Mouse (Mus musculus) hindlimb bud, embryonic 11.5 days (tissue): ENCODE data around the gene Fhad1.
A peak's percentile ranks its signal among the peaks of the same experiment; 100 is the strongest.

Experiments used
- DNase-seq: peaks from one replicate; pipeline ENCODE4 v3.0.0-alpha.2; 2012; ENCODE audit warnings: low read depth, low spot score; ENCODE audit errors: extremely low spot score

Gene Fhad1

DNA sequence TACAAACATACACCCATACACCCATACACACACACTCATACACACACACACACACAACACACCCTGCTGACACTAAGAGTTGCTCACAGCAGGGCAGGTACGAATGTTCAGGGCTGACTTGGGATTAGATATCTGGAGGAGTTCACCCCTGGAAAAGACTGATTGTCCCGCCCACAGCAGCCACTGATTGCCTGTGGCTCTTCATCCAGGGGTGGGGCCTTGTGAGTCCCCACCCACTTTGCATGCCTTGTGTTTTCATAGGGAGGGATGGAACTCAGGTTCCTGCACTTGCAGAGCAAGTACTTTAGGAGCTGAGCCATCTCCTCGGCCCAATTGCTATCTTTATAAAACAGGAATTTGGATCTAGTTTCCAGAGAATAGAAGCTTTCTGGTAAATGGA lies 33.4 kb downstream of the Fhad1 start:
- no peak for DNase-seq

- DNase-seq, result no peak
Observed at GRCm38 (mm10) chr4:141978582-141978981, 36.3 kb downstream of the Fhad1 start.

DNA sequence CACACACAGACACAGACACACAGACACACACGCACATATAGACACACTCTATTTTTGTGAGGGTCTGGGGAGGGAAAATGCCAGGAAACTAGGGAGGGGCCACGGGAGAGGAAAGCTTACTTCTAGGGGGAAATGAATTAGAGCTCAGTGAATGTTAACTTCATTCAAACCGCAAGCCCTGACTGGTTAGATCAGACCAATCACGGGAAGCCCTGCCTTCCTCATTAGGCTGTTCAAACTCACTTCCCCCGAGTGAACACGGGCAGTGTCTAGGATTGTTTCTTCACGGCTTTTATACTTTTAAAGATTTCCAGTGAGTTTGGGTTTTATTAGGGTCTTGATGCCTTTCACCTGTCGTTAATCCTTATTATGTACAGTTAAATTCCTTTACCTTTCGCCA lies 37.5 kb downstream of the Fhad1 start:
- no peak for DNase-seq

DNA sequence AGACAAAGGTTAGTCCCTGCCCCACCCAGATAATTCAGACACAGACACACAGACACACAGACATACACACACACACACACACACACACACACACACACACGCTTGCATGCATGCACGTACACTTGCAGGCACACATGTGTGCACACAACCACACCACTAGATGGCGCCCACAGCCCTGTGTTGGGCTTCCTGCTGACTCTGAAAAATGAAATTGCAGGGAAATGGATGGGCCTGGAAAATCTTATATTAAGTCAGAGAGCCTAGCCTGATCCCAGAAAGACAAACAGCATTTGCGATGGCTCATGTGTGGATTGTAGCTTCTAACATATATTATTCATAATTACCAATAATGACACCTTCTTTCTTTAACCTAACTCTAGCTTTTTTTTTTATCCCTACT lies 38.7 kb downstream of the Fhad1 start:
- DNase-seq, result no peak

DNA sequence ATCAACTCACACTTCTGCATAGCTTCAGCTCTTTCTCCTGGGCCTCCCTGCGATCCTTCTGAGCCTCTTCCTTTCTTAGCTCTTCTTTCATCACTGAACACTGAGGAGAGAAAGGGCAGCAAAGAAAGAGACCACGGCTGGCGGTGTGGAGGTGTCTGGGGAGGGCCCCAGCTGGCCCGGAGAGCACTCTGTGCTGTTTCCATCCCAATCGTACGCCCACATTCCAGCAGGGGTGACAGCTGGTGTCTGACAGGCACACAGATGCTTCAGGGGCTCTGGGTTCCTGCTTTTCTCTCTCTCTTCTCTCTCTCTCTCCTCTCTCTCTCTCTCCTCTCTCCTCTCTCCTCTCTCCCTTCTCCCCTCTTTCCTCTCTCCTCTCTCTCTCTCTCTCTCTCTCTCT lies 50.3 kb downstream of the Fhad1 start:
- no peak for DNase-seq

DNA sequence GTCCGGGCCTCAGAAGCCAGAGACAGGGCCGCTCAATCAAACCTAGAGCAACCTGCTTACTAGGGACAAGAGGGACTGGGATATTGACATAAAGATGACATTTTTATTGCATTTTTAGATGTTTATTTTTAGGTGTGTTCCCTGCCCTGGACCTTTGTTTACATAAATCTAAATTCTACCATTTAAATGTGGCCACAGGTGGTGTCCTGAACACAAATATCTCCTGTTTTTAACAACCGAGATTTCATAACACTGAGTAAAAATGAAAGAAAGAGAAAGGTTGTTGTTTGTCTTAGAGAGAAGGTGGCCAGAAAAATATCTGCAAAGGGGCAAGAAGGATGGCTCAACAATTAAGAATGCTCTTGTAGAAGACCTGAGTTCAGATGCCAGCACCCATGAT lies 51.0 kb downstream of the Fhad1 start:
- no peak for DNase-seq

DNA sequence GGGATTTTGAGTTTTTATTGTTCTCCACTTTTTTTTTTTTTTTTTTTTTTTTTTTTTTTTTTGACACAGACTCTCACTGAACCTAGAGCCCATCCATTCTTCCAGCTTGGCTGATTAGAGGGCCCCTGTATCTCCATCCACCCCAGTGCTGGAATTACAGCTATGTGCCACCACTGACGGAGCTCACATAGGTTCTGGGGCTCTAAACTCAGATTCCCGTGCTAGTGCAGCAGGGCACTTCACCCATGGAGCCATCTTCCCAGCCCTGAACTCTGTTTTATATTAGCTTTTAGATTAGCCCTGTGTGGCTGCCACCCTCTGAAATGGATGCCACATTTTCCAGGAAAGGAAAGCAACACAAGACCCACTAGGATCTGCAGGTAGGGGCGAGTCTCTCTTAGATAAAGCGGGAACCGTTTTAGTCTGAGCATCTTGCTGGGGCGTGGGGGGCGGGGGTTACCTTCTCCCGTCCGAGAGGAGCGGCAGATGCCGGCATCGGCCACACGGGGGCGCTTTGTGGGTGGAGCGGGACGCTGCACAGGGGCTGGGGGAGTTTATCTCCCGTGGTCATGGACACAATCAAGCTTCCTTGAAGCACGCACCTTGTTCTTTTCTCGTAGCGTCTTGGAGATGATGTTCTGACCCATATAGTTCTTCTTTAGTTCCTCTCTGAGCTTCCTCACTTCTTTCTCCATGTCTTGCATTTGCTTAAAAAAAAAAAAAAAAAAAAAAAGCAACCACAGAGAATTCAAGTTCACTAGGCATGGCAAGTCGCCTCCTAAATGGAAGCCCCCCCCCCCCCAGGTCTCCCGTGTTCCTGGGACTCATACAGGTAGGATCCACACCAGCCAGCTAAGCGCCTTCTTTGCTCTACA lies 51.8 kb downstream of the Fhad1 start:
- DNase-seq, result no peak

DNA sequence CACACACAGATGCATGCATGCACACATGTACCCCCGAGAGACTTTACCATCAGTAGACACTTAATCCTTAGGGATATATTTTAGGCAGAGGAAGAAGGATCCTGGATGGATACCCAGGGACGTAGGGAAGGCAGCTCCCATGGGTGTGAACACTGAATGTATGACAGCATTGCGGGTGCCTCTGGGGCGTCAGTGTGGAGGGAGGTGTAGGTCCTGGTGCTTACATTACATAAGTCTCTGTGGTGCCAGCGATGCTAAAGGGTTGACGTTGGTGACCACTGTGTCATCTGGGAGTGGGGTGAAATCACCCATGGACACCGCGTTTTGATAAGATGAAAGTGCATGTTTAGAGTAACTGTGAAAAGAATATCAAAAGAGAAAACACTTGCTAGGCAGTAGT lies 54.8 kb downstream of the Fhad1 start:
- DNase-seq, result no peak

- no peak for DNase-seq
Observed at GRCm38 (mm10) chr4:141959615-141960014, 55.3 kb downstream of the Fhad1 start.

- no peak for DNase-seq
Observed at GRCm38 (mm10) chr4:141958614-141959375, 56.1 kb downstream of the Fhad1 start.

DNA sequence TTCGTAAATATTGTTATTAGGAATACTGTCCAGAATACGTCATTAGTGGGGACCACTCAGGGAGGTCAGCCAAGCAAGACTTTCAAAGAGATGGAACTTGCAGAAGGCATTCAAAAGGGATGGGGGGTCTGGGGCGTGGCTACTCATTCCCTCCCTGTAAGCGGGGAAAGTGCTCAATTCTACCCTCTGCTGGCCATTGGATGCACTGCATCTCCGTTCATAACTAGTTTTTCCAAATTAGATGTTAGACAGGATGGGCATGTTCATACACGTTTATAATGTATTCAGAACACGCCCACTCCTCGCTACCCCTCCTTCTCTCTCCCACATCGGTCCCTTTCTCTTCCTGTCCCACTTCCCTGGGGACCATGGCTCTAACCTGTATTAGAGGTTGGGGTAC lies 56.7 kb downstream of the Fhad1 start:
- peak; percentile 71 for DNase-seq

DNA sequence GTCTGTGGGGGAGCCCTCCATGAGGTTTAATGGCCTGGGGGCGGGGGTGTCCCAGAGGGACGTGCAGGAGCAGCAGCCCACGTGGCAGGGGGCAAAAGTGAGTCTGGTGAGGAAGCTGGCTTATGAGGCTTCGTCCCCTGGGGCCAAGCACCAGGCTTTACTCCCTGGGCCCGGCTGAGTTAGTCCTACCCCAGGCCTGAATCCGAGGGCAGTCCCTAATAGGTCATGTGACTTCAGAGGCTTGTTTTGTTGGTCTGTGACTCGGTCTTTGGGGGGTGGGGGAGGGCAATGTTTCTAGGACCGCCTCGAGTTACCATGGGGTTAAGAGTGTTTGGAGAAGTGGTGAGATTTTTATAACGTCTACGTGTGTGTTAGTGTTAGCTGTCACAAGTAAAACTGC lies 57.1 kb downstream of the Fhad1 start:
- no peak for DNase-seq

DNA sequence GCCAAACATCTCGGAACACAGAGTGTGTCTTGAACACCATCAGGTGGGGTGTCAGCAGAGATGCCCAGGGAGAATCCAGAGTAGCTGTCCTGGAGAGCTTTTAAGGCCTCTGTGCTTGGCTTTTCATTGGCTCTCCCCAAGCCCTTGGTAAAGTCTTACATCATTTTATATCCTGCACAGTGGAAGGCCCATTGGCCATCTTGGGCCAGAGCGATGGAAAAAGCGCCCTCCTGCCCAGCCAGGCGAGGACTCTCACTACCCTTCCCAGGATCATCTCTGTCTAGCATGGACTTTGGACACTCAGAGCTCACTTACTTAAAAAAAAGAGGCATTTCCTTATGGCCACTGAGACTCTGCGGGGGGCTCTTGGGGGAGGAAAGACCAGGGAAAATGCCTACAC lies 58.0 kb downstream of the Fhad1 start:
- DNase-seq, result no peak

GRCm38 (mm10) chr4:141954770-141955720 lies 59.8 kb downstream of the Fhad1 start:
- DNase-seq, result no peak

GRCm38 (mm10) chr4:141953859-141954258 lies 61.0 kb downstream of the Fhad1 start:
- no peak for DNase-seq

DNA sequence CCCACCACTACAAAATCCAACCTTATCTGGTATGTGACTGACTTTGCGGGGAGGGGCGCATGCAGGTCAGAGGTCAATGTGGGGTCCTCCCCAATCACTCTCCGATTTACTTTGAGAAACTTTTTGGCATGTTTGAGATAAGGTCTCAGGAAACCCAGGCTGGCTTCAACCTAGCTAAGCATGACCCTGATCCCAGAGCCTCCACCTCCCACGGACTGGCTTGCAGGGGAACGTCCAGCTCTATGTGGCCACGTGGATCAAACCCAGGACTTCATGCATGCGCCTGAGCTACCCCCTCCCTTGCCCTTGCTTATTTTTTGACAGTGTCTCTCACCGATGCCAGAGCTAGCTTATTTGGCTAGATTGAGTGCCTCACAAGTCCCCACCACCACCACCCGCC lies 61.6 kb downstream of the Fhad1 start:
- no peak for DNase-seq

GRCm38 (mm10) chr4:141952824-141953223 lies 62.1 kb downstream of the Fhad1 start:
- DNase-seq, result no peak

DNA sequence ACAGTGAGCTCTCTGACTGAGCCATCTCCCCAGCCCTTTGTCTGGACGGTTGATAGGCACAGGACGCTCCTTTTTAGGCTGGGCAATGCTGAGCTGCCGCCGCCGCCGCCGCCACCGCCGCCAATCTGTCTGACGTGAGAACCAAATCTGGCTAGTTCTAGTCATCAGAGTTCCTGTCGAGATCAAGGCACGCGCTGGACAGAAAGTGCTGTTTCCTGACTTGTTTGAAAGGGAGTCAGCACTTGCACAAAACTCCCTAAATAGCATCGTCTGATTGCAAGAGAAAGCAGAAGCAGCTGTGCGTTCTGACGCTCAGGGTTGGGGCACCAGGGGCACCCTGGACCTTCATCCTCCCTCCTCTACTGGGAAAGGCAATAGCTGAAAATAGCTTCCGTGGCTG lies 62.8 kb downstream of the Fhad1 start:
- DNase-seq, result no peak

- no peak for DNase-seq
Observed at GRCm38 (mm10) chr4:141949436-141949835, 65.4 kb downstream of the Fhad1 start.

- no peak for DNase-seq
Observed at GRCm38 (mm10) chr4:141948822-141949221, 66.1 kb downstream of the Fhad1 start.

DNA sequence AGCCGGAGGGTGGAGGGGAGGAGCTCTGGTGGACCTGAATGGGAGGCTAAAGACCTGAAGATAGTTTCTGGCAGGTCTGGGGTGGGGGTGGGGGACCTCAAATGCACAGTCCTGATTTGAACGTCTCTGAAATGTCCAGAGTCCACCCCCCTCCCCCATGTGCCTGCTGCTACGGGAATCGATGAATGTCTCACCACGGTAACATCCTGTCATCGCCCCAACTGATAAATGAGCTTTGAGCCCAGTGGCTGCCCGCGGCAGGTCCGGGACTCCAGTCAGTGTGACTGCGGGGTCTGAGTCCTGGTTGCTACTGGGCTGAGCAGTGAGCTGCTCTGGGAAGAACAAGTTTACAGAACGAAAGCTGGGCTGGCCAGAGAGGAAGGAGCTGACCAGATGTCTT lies 72.5 kb downstream of the Fhad1 start:
- DNase-seq, result no peak
